Mouse (Mus musculus): ENCODE results near the gene Klk1b9. TPM values are rescaled to one million over a fixed set of nuclear protein-coding genes. Genes with fewer than 3 reads are reported as not detected.
"Not testable (repeated sequence)": the region's sequence is repeated elsewhere in the genome, so short reads cannot be mapped to it uniquely, and the experiment has no call there.

The Klk1b9 gene
- polyA plus RNA-seq, 1 experiment from 2014 or later = not detected

DNA sequence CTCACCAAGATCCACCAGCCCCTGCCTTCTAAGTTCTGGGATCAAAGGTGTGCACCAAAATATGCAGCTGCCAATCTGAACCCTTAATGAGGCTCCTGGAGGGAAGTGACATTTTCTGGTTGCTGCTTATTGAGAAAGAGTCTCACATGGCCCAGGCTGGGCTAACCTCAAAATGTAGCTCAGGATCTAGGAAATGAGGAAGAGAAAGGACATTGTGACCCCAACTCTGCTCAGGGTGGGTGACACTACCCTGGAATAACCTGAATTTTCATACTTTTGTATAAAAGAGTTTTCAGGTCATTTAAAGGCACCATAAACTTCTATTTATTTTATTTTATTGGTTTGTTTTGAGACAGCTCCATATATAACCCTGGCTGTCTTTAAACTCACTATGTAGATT lies 9.8 kb downstream of the Klk1b9 start:
- no peaks in the 10 kb centered on the region for H3K4me1 ChIP-seq (replicated peaks; ENCODE audit: control insufficient read depth, insufficient read depth)
- no peak overlapping the region for H3K9ac ChIP-seq (ENCODE audit: low read length)
- no peaks in the 10 kb centered on the region for H3K9me3 ChIP-seq (ENCODE audit: control insufficient read depth, low read length)
- H3K27me3 ChIP-seq (ENCODE audit: control insufficient read depth, insufficient read depth, low read length) = no peaks in the 10 kb centered on the region
- H3K4me3 ChIP-seq (ENCODE audit: low read depth, low read length) = no peak overlapping the region
- no peak for DNase-seq (ENCODE audit: low spot score)
- no peak for ATAC-seq (ENCODE audit: low FRiP score, low TSS enrichment)
- no peak for TF ChIP-seq EP300 (optimal IDR thresholded peaks at IDR 0.05)
- TF ChIP-seq CTCF (IDR thresholded peaks at IDR 0.05; ENCODE audit: low read depth) = no peak
- H3K4me2 ChIP-seq (replicated peaks; ENCODE audit: low read depth) = no peak overlapping the region
- H3K36me3 ChIP-seq (ENCODE audit: control insufficient read depth, insufficient read depth, low read length) = no peaks in the 10 kb centered on the region
- no peak overlapping the region for H3K27ac ChIP-seq (replicated peaks)

DNA sequence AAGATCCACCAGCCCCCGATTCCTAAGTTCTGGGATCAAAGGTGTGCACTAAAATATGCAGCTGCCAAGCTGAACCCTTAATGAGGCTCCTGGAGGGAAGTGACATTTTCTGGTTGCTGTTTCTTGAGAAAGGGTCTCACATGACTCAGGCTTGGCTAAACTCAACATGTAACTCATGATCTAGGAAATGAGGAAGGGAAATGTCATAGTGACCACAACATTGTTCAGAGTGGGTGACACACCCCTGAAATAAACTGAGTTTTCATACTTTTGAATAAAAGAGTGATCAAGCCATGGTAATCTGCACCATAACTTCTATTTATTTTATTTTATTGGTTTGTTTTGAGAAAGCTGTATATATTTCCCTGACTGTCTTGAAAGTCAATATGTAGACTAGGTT lies 19.0 kb downstream of the Klk1b9 start:
- not testable (repeated sequence) for H3K27ac ChIP-seq (replicated peaks); H3K4me2 ChIP-seq (replicated peaks; ENCODE audit: low read depth); H3K4me1 ChIP-seq (replicated peaks; ENCODE audit: control insufficient read depth, insufficient read depth); ATAC-seq (ENCODE audit: low FRiP score, low TSS enrichment); H3K36me3 ChIP-seq (ENCODE audit: control insufficient read depth, insufficient read depth, low read length); DNase-seq (ENCODE audit: low spot score); H3K27me3 ChIP-seq (ENCODE audit: control insufficient read depth, insufficient read depth, low read length); H3K9me3 ChIP-seq (ENCODE audit: control insufficient read depth, low read length); H3K9ac ChIP-seq (ENCODE audit: low read length); H3K4me3 ChIP-seq (ENCODE audit: low read depth, low read length)
- WGBS = 48% methylated on average over 1 of the region's 1 CpGs

DNA sequence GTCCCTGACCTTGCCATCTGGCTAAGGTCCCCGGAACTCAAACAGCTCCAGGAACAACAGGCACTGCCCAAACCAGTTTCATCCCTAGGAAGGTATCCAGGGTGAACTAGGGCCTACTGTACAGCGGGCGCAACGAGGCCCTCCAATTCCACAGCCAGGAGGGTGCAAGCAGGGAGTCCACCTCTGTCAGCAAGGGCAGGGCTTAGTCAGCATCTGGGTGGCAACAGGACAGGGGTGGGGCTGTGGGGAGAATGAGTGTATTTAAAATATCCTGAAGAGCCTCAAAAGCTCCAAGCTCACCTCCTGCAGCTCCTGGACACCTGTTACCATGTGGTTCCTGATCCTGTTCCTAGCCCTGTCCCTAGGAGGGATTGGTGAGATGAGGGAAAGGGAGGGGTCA lies 19.7 kb downstream of the Klk1b9 start, which contains the start of gene Klk1b11:
Klk1b11 (plus strand) TSS at position 301 of the 400 bp plus-strand sequence.
- not testable (repeated sequence) for DNase-seq (ENCODE audit: low spot score); H3K4me2 ChIP-seq (replicated peaks; ENCODE audit: low read depth); H3K9ac ChIP-seq (ENCODE audit: low read length); H3K36me3 ChIP-seq (ENCODE audit: control insufficient read depth, insufficient read depth, low read length); H3K4me1 ChIP-seq (replicated peaks; ENCODE audit: control insufficient read depth, insufficient read depth); H3K27me3 ChIP-seq (ENCODE audit: control insufficient read depth, insufficient read depth, low read length); H3K9me3 ChIP-seq (ENCODE audit: control insufficient read depth, low read length); ATAC-seq (ENCODE audit: low FRiP score, low TSS enrichment); H3K4me3 ChIP-seq (ENCODE audit: low read depth, low read length); H3K27ac ChIP-seq (replicated peaks)
- WGBS = 65% methylated on average over 4 of the region's 4 CpGs

DNA sequence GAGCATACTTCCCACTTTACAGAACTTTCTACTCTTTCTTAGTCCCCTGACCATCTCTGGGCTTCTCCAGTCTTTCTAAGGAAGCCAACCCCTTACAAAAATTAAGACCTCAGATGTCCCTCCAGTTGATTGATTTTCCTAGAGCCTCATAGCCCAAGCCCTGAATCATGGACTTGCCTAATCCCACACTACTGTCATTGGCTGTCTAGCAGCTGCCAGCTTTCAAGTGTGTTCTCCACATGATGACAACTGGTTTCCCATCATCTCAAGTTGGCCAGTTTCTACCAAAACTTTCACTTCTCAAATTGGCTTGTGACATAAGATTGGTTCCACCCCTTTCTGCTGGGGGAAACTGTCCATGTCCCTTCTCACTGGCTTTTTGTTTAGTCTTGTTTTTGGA lies 29.0 kb downstream of the Klk1b9 start:
- H3K9ac ChIP-seq (ENCODE audit: low read length) = no peak overlapping the region
- no peaks in the 10 kb centered on the region for H3K4me1 ChIP-seq (replicated peaks; ENCODE audit: control insufficient read depth, insufficient read depth)
- no peaks in the 10 kb centered on the region for H3K27me3 ChIP-seq (ENCODE audit: control insufficient read depth, insufficient read depth, low read length)
- DNase-seq (ENCODE audit: low spot score) (no peak), ATAC-seq (ENCODE audit: low FRiP score, low TSS enrichment) (no peak)
- no peaks in the 10 kb centered on the region for H3K9me3 ChIP-seq (ENCODE audit: control insufficient read depth, low read length)
- H3K36me3 ChIP-seq (ENCODE audit: control insufficient read depth, insufficient read depth, low read length) = no peaks in the 10 kb centered on the region
- H3K4me3 ChIP-seq (ENCODE audit: low read depth, low read length) = no peak overlapping the region
- TF ChIP-seq EP300 (optimal IDR thresholded peaks at IDR 0.05) (no peak), CTCF (IDR thresholded peaks at IDR 0.05; ENCODE audit: low read depth) (no peak)
- no peak overlapping the region for H3K27ac ChIP-seq (replicated peaks)
- no peak overlapping the region for H3K4me2 ChIP-seq (replicated peaks; ENCODE audit: low read depth)

DNA sequence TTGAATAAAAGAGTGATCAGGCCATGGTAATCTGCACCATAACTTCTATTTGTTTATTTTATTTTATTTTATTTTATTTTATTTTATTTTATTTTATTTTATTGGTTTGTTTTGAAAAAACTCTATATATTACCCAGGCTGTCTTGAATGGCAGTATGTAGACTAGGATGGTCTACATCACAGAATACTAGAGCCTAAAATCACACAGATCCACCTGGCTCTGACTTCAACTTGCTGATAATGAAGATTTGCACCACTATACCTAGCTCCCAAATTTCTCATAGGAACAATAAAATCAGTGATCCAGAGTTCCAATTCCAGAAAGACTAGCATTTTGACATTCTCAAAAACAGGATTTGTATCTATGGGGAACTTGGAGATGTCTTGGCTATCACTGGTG lies 36.0 kb downstream of the Klk1b9 start, which contains the start of gene Klk1b26:
Klk1b26 (plus strand) TSS at position 301 of the 400 bp plus-strand sequence.
- not testable (repeated sequence) for H3K4me2 ChIP-seq (replicated peaks; ENCODE audit: low read depth); H3K4me3 ChIP-seq (ENCODE audit: low read depth, low read length); H3K27me3 ChIP-seq (ENCODE audit: control insufficient read depth, insufficient read depth, low read length); H3K9ac ChIP-seq (ENCODE audit: low read length); H3K27ac ChIP-seq (replicated peaks); ATAC-seq (ENCODE audit: low FRiP score, low TSS enrichment); DNase-seq (ENCODE audit: low spot score); H3K36me3 ChIP-seq (ENCODE audit: control insufficient read depth, insufficient read depth, low read length); H3K4me1 ChIP-seq (replicated peaks; ENCODE audit: control insufficient read depth, insufficient read depth); H3K9me3 ChIP-seq (ENCODE audit: control insufficient read depth, low read length)

DNA sequence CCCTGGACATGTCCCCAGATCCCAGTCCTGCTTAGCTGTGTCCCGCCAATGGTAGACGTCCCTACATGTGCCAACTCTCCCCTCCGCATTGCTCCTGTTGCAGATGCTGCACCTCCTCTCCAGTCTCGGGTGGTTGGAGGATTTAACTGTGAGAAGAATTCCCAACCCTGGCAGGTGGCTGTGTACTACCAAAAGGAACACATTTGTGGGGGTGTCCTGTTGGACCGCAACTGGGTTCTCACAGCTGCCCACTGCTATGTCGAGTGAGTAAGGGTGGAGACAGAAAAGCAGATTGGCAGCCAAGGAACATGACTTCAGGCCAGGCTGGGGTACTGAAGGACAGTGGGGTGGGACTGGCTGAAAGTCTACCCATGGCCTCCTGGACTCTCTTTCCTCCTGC lies 38.8 kb downstream of the Klk1b9 start:
- H3K4me1 ChIP-seq (replicated peaks; ENCODE audit: control insufficient read depth, insufficient read depth); ATAC-seq (ENCODE audit: low FRiP score, low TSS enrichment): not testable (repeated sequence)
- 81% methylated on average over 6 of the region's 6 CpGs for WGBS

DNA sequence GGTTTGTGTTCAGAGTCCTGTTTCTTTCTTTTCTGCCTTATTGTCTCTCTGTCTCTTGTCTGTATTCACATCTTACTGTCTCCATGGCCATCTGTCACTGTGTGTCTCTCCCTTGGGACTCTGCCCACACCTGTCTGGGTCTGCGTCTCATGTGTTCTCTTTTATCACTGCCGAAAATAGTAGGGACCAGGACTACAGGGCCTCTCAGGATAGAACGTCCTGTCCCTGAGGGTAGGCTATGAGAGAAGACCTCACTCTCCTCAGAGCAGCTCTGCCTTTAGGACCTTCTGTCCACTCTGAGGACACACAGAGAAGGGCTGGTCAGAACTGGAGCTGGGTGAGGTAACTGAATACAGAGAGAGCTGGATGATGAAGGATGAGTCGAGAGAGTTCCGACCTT lies 39.2 kb downstream of the Klk1b9 start:
- TF ChIP-seq CTCF (IDR thresholded peaks at IDR 0.05; ENCODE audit: low read depth) (no peak), EP300 (optimal IDR thresholded peaks at IDR 0.05) (no peak)
- Histone ChIP-seq H3K9ac (ENCODE audit: low read length) (no peak overlapping the region), H3K9me3 (ENCODE audit: control insufficient read depth, low read length) (no peaks in the 10 kb centered on the region), H3K27me3 (ENCODE audit: control insufficient read depth, insufficient read depth, low read length) (no peaks in the 10 kb centered on the region), H3K4me3 (ENCODE audit: low read depth, low read length) (no peak overlapping the region), H3K4me1 (replicated peaks; ENCODE audit: control insufficient read depth, insufficient read depth) (no peaks in the 10 kb centered on the region), H3K4me2 (replicated peaks; ENCODE audit: low read depth) (no peak overlapping the region), H3K27ac (replicated peaks) (no peak overlapping the region), H3K36me3 (ENCODE audit: control insufficient read depth, insufficient read depth, low read length) (no peaks in the 10 kb centered on the region)
- ATAC-seq (ENCODE audit: low FRiP score, low TSS enrichment) (no peak), DNase-seq (ENCODE audit: low spot score) (no peak)
- 75% methylated on average over 5 of the region's 5 CpGs for WGBS

More for the DNA sequence above, 38.8 kb downstream of the Klk1b9 start:
- H3K36me3 ChIP-seq (ENCODE audit: control insufficient read depth, insufficient read depth, low read length); DNase-seq (ENCODE audit: low spot score); H3K27me3 ChIP-seq (ENCODE audit: control insufficient read depth, insufficient read depth, low read length); H3K4me2 ChIP-seq (replicated peaks; ENCODE audit: low read depth); H3K4me3 ChIP-seq (ENCODE audit: low read depth, low read length); H3K9me3 ChIP-seq (ENCODE audit: control insufficient read depth, low read length); H3K27ac ChIP-seq (replicated peaks); H3K9ac ChIP-seq (ENCODE audit: low read length): not testable (repeated sequence)

Other genes starting within 250 kb of the Klk1b9 start
- gene Klk12, start 207.2 kb upstream of the Klk1b9 start, polyA plus RNA-seq (2015; fragmentation: Nextera tagmentation; extraction: Ambion mirVana) = 34.9 and 36.2 TPM in 2 replicates
- 52.3 and 54.6 TPM in 2 replicates for gene Klk11, start 201.5 kb upstream of the Klk1b9 start, polyA plus RNA-seq (2015; fragmentation: Nextera tagmentation; extraction: Ambion mirVana)
- 313 and 335 TPM in 2 replicates for gene Klk10, start 195.0 kb upstream of the Klk1b9 start, polyA plus RNA-seq (2015; fragmentation: Nextera tagmentation; extraction: Ambion mirVana)
- 101 and 118 TPM in 2 replicates for gene Klk9, start 184.2 kb upstream of the Klk1b9 start, polyA plus RNA-seq (2015; fragmentation: Nextera tagmentation; extraction: Ambion mirVana)
- gene Klk8, start 178.5 kb upstream of the Klk1b9 start, polyA plus RNA-seq (2015; fragmentation: Nextera tagmentation; extraction: Ambion mirVana) = 139 and 155 TPM in 2 replicates
- 56.5 and 56.8 TPM in 2 replicates for gene Klk7, start 164.8 kb upstream of the Klk1b9 start, polyA plus RNA-seq (2015; fragmentation: Nextera tagmentation; extraction: Ambion mirVana)
- 11.3 and 23.9 TPM in 2 replicates for gene Klk6, start 151.6 kb upstream of the Klk1b9 start, polyA plus RNA-seq (2015; fragmentation: Nextera tagmentation; extraction: Ambion mirVana)
- gene Klk5, start 134.1 kb upstream of the Klk1b9 start, polyA plus RNA-seq (2015; fragmentation: Nextera tagmentation; extraction: Ambion mirVana) = 74.9 and 79.6 TPM in 2 replicates
- not detected in 2 replicates for gene Klk4, start 94.9 kb upstream of the Klk1b9 start, polyA plus RNA-seq (2015; fragmentation: Nextera tagmentation; extraction: Ambion mirVana)
- not detected in 2 replicates for gene Klk15, start 42.3 kb upstream of the Klk1b9 start, polyA plus RNA-seq (2015; fragmentation: Nextera tagmentation; extraction: Ambion mirVana)
- not detected in 2 replicates for gene Klk1b8, start 25.4 kb upstream of the Klk1b9 start, polyA plus RNA-seq (2015; fragmentation: Nextera tagmentation; extraction: Ambion mirVana)
- not detected in 2 replicates for gene Klk1b1, start 9.3 kb upstream of the Klk1b9 start, polyA plus RNA-seq (2015; fragmentation: Nextera tagmentation; extraction: Ambion mirVana)
- not detected in 2 replicates for gene Klk1b11, start 19.8 kb downstream of the Klk1b9 start, polyA plus RNA-seq (2015; fragmentation: Nextera tagmentation; extraction: Ambion mirVana)
- gene Klk1b26, start 36.1 kb downstream of the Klk1b9 start, polyA plus RNA-seq (2015; fragmentation: Nextera tagmentation; extraction: Ambion mirVana) = not detected in 2 replicates
- gene Klk1b27, start 76.2 kb downstream of the Klk1b9 start, polyA plus RNA-seq (2015; fragmentation: Nextera tagmentation; extraction: Ambion mirVana) = not detected in 2 replicates
- not detected in 2 replicates for gene Klk1b21, start 126.3 kb downstream of the Klk1b9 start, polyA plus RNA-seq (2015; fragmentation: Nextera tagmentation; extraction: Ambion mirVana)
- gene Klk1b22, start 136.6 kb downstream of the Klk1b9 start, polyA plus RNA-seq (2015; fragmentation: Nextera tagmentation; extraction: Ambion mirVana) = not detected in 2 replicates
- gene Klk1b16, start 160.7 kb downstream of the Klk1b9 start, polyA plus RNA-seq (2015; fragmentation: Nextera tagmentation; extraction: Ambion mirVana) = not detected in 2 replicates
- not detected in 2 replicates for gene Klk1b24, start 212.2 kb downstream of the Klk1b9 start, polyA plus RNA-seq (2015; fragmentation: Nextera tagmentation; extraction: Ambion mirVana)
- not detected in 2 replicates for gene Klk1b3, start 222.1 kb downstream of the Klk1b9 start, polyA plus RNA-seq (2015; fragmentation: Nextera tagmentation; extraction: Ambion mirVana)
- gene Klk1b4, start 231.4 kb downstream of the Klk1b9 start, polyA plus RNA-seq (2015; fragmentation: Nextera tagmentation; extraction: Ambion mirVana) = not detected in 2 replicates
- gene Klk1b5, start 239.9 kb downstream of the Klk1b9 start, polyA plus RNA-seq (2015; fragmentation: Nextera tagmentation; extraction: Ambion mirVana) = not detected in 2 replicates
- 9.7 and 10.7 TPM in 2 replicates for gene Klk1, start 249.3 kb downstream of the Klk1b9 start, polyA plus RNA-seq (2015; fragmentation: Nextera tagmentation; extraction: Ambion mirVana)